Mouse (Mus musculus) retina, embryonic 14.5 days (tissue): Measurements from ENCODE around the gene Itpripl1.
"Not testable (repeated sequence)": the region's sequence is repeated elsewhere in the genome, so short reads cannot be mapped to it uniquely, and the experiment has no call there.

ENCODE experiments used
- DNase-seq: peaks from one replicate; pipeline ENCODE4 v3.0.0-alpha.2; 2015; ENCODE audit warnings: low spot score

Gene Itpripl1

DNA sequence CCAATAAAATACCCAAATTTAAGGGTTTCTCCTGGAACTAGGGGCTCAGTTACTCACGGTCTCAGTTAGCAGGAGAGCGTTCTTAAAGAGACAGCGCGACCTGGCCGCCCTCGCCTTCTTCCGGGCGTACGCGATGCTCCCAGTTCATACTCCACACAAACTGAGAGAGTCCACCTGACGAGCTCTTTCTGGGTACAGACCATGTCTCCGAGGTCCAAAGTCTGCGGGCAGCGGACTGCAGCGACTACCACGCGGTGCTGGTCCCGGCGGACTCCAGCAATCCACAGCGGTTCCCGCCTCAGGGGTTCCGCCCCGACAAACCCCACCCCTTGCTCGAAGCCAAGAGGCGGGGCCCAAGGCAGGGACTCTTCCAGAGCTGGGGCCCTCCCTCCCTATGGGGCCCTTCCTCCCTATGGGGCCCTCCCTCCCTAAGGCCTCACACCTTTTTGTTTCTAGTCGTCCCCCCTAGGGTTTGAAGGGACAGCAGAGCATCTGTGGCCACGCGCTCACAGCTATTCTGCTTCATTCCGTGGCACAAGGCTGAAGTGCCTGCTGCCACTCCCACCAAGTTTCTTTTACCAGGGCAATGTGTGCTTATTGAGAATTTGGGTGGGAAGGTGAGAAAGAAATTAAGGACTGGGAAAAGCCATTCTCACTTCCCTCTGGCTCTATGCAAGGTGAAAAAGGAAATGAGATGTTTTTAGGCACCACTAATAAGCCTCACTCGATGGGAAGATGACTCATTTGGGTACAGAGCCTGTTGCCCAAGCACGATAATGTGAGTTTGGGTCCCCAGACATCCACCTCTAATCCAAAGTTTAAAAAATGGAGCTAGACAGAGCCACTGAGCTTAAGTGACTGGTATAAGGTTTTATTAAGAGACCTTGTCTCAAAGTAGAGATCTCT, at the start of gene Itpripl1:
Gene Itpripl1, minus strand, starts transcription at position 285 of the 906 bp plus-strand sequence.
- DNase-seq: peak; percentile 70

DNA sequence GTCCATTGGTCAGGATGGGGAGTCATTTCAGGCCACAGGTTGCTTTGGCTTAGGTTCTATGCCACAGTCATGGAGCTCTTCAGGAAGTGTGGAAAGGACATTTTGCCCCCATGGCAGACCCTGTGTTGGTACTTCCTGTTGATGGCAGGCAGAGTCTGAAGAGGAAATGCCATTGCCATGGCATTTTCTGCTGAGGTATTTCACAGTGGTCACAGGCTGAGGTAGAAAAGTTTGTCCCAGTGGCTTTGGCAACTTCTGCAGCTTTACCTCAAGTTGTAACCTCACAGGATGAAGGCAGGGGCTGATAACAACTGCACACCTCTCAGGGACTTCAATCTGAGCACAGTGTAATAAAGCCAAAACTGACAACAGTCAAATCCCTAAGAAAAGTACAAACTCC, 46.3 kb upstream of the Itpripl1 start:
- DNase-seq: no peak

DNA sequence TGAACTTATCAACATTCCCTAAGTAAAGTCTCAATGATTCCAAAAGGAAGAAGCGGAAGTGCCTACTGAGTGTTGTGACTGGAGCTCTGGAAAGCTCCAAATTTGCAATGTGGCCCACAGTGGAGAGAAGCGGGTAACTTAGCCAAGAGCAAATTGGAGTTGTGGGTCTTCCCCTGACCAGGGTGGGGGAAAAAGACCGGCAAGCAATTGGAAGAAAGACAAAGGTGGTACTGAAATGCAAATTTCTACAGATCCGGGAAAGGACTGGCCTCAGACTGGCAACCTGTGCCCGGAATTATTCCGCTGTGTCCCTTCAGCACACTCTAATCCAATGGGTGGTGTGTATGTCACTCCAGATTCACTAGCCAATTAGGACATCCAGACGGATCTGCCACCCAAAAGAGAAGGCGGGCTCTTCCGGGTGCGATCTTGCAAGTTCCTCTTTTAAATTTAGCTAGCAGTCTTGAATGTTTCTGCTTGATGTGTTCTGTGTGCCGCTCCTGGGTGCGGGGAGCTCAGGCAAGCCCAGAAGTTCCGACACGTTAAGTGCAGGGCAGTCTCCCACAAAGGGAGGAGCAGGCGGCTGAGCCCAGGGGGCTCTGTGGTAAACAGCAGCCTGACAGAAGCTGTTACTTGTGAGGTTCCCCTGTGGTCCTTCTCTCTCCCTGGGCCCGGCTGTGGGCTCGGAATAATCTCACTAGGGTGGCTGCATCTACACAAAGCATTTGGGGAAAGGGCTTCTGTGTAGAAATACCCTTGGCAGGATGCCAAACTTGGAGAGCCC, 39.5 kb upstream of the Itpripl1 start:
- peak; percentile 88 for DNase-seq

DNA sequence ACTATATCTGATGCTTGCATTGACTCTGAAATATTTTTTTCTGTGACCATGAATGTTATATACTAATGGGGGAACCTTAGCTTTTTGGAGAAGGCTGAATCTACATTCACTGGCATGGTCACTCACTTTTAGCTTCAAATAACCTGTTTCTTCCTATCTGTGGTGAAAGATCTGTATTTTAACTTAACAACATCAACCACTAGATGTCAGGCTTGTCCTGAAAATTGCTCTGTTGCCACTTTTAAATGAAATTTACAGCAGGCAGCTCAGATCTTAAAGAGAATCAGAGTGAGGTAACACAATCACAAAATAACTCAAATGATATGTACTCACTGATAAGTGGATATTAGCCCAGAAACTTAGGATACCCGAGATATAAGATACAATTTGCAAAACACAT, 23.0 kb upstream of the Itpripl1 start:
- peak; percentile 81 for DNase-seq

DNA sequence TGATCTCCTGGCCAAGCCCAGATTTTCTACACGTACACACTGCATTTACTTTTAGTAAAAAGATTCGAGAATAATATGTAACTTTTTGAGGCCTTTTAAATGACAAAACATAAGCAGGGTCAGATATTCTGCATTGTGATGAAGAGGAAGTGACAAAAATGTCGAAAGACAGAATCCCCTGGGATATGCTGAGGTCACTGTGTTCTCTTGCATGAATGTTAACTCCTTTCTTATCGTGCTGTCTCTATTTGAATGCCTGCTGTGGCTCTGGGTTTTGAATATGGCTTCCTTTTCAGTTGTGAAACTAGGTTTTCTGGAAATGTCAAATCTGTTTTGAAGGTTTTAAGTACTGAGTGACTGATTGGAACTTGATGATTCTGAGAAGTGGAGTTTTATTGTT, 22.4 kb upstream of the Itpripl1 start:
- no peak for DNase-seq

DNA sequence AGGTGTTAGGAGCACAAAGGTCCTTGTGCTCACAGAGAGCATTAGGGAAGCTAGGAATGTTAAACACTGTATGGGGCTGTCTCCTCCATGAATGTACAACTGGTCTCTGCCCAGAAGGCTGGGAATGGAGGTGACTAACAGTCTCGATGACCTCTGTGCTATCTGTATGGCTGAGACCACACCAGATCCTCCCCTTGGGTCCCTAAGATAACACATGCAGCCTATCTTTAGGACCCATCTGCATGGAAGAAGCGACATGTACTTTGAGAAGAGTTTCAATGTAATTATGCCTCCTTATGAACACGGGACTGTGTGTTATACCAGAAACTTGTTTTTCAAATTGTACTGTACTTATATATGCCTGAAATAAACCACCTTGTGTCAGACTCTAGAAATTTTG, 2.5 kb upstream of the Itpripl1 start:
- no peak for DNase-seq

DNA sequence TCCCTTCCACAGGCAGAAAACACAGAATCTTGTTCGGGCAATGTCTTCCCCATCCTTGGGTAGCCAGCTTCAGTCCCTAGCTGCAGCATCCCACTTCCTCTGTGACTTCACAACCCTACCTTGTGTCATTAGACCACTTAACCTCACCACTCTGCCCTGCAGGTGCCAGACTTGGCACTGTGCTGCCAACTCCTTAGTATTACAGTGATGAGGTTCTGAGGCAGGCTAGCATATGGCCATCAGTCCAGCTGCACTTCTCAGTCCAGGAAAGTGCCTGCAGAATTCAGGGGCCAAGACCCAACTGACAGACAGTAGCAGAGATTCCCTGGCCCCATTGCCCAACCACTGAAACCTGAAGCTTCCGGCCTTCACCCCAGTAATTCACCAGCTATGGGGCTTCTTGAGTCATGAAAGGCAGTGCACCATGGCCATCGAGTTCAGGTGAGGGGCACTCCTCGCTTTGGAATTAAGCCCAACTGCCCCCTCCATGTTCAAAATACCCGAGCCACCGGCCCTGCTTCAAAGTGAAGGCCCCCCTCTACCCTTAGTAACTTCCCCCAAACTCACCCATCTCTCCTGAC, 575 bp downstream of the Itpripl1 start:
- DNase-seq: no peak

DNA sequence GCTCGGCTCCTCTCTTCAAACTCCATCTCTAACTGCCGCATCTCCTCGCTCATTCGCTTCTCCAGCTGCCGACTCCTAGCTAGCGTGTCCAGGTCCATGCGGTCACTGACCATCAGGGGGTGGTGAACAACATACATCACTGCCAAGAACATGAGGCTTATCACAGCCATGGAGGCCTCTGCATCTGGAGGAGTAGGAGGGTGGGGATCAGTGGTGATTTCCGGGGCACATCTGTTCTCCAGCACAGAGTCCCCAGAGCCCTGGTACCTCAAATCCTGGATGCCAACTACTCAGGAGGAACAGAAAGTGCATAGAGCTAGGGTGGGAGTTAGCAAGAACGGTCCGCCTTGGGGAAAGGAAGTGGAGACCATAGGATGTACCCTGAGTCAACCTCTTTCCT, 1.2 kb downstream of the Itpripl1 start:
- no peak for DNase-seq

DNA sequence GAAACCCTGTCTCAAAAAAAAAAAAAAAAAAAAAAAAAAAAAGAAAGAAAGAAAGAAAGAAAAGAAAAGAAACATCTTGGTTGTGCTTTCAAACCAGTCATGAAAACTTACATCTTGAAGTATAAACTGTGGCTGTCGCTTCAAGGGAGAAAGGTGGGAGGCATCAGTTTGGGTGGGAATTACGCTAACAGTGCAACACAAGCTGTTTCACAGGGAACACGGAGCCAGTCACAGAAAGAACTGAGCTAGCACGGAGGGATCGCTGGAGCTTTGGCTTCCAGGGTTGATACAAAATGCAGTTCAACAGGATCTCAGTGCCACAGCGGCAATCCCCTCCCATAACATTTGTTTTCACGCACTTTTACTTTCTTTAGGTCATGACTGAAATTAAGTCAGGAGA, 3.2 kb downstream of the Itpripl1 start:
- DNase-seq: no peak

DNA sequence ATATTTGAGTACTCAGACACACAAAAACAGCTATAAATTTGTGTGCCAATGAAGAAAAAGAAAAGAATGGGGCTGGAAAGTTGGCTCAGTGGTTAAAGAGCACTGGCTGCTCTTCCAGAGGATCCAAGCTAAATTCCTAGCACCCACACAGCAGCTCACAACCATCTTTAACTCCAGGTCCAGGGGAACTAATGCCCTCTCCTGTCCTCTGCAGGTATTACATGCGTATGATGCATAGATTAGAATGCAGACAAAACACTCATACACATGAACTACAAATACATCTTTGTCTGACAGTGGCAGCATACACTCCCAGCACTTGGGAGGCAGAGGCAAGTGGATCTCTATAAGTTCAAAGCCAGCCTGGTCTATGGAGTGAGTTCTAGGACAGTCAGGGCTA, 3.6 kb downstream of the Itpripl1 start:
- no peak for DNase-seq

DNA sequence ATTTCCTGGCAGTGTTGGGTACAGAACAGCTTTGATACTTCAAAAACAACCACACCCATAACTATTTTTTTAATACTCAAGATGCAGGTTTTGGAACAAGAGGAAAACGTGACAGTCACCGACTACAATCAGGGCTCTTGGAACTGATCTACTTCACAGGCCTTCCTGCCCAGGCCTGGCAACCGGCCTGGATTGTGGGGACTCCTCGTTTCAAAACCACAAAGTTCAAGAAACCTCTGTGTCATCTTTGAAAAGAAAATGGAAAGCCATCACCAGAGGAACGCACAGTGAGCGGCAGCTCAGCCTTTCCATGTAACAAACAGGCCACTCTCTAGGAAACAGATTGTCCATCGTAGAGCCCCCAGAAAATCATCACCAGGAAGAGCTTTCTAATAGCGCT, 4.1 kb downstream of the Itpripl1 start:
- DNase-seq: no peak

DNA sequence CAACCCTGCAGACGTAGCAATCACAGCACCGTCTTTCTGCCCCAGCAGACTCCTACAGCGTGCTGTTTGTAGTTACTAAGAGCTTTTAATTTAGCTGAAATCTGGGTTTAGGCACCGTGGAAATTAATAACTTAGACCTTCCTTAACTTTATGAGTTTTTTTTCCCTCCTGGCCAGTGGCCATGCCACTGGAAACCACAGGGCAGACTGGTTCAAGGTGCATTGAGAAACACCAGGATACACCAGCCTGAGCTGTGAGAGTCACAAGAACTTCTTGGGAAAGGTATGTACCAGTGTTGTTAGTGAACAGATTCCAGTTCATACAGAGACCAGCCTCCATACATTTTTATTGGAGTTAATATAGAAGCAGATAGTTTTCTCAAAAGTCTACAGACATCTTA, 4.8 kb downstream of the Itpripl1 start:
- no peak for DNase-seq

DNA sequence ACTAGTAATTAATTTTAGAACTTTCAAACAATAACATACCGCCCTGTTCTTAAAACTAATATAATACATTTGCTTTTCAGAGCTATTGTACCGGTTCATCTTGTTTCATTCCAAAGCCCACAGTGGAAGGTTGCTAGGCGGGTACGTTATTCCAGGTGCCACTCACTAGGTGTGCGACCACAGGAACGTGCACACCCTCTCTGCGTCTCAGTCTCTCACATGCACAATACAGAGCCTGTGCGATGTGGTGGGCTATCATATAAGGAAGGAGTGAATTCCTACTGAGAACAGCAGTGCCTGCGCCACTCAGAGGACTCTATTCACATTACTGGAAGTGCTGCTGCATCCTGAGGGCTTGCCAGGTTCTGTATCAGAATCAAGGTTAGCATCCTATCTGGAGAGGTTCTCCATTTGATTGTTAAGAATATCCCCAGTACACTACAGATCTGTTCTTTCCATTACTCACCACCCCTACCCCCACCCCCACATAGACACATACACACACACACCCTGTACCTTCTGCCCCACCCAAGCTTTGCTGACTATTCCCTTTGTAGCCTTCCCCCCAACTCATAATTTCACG, 5.3 kb downstream of the Itpripl1 start:
- no peak for DNase-seq

DNA sequence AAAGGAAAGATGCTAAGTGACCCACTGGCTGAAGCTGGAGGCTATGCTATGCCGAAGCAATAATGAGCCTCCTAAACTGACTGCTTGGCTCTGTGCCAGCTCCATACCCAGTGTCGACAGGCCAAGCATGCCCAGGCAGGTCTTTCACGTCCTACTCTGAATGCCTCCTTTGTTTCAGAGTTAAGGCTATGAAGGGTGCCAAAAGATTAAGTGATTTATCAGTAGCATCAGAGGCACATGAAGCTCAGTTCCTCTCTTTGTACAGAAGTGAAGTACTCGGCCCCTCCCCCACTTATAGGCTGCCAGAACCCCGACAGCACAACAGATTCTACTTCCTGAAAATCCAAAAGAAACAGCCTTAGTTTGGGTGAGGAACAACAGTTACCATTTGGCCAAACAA, 6.3 kb downstream of the Itpripl1 start:
- DNase-seq: peak; percentile 65

DNA sequence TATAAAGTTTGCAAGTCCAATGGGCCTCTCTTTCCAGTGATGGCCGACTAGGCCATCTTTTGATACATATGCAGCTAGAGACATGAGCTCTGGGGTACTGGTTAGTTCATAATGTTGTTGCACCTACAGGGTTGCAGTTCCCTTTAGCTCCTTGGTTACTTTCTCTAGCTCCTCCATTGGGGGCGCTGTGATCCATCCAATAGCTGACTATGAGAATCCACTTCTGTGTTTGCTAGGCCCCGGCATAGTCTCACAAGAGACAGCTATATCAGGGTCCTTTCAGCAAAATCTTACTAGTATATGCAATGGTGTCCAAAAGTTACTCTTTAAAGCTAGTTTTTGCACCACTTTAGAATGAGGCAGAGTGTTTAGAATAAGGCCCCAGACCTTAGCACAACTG, 8.0 kb downstream of the Itpripl1 start:
- DNase-seq: not testable (repeated sequence)

DNA sequence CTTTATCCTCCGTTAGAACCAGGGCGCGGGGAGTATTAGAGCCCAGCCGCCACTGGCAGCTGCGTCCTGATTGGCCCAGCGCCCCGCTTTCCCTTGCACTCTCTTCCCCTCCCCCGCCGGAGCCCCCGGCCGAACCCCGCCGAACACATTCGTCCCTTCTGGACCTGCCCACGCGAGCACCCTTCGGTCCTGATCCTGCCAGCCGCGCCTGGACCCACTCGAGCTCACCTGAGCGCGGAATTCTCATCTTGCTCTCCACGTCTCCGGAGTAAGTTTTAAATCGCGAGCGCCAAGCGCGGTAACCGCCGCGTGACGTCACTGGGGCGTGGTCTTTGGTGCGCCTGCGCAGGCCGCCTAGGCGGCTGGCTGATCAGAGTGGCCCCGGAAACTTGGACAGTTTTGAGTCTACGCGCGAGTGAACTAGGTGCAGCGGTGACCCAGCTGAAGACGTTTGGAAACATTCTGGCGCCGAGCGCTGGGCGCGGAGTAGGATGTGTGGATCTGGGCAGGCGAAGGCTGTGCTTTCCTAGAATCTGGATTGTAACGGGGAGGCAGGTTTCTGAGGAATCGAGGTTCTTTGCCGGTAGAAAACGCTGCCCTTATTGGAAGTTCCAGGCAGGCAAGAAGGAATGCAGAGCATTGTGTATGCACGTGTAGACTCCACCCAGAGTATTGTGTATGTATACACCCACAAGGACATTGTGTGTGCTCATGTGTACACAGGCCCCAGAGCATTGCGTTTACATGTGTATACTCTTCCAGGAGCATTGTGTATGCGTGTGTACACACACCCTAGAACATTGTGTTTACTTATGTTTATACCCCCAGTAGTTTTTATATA, 9.4 kb downstream of the Itpripl1 start, which contains the start of gene Ncaph:
Gene Ncaph, minus strand, starts transcription at position 334 of the 841 bp plus-strand sequence.
- peak; percentile 96 for DNase-seq

DNA sequence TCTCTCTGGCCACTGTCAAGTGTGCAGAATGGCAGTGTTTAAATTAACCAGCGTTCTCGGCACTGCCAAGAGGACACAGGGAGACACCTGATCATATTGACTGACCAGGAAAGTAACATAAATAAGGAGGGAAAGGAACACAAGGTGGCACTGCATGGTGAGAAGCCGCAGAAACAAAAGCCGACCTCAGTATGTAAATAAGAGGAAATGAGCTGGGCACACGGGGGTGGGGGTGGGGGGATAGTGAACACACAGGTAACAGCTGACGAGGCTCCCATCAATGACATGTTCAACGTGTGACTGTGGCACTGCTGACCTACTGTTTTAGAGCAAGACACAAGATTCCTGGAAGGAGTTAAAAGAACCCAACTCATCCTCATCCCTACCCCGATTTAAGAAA, 11.9 kb downstream of the Itpripl1 start:
- DNase-seq: no peak

DNA sequence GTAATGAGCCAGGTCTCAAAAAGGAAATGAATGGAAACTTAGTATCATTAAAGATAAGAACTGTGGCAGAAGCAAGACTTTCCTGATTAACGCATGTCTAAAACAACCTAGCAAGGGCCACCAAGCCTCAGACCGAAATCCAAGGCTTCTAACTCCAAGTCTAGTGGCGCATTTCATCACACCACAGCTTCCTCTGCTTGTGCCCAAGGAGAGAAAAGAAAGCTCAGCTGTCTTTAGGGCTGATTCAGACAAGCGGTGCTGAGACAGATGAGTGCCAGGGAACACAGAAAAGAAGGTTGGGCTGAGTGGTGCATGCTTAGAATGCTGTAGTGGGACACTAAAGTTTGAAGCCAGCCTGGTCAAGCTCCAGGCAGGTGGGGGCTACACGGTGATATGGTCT, 14.3 kb downstream of the Itpripl1 start:
- no peak for DNase-seq

DNA sequence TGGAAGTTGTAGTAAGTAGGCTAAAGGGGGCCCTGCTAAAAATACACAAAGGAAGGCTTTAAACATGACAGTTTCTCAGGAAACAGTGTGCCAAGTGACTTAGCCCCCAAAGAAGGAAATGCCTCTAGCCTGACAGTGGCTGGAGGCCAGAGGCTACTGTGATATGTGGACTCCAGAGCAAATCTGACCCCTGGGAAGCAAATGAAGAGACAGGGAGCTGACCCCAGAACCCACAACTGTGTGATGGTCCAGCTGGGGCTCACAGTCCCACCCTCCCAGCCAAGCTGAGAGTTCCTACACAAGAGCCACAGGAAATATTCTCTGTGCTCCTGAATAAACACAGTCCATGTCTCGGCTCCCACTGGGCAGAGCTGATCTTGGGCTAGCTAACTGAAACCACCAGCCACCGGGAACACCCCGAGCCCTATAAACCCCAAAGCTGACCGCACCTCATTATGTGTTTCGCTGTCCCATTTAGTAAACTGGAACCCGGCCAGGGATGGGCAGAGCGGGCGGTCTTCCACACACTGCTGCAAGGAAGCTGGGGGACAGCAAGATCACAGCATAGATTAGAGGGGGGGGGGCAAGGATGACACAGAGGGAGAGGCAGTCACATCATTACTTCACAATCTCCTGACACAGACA, 21.5 kb downstream of the Itpripl1 start:
- no peak for DNase-seq

DNA sequence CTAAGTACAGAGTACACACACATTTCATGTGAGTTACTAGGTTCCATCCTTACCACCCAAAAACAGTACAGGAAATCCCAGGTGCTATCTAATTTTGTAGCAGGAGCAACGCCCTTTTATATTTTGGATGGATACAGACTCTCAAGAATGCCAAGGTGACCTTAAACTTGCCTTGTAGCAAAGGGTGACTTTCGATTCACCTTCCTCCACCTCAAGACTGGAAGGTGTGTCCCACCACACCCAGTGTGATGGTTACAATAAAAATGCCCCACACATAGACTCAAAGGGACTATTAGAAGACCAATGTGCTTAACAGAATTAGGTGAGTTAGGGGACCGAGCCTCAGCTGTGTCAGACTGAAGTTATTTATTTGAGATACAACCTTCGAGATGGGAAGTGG, 34.3 kb downstream of the Itpripl1 start:
- DNase-seq: no peak

DNA sequence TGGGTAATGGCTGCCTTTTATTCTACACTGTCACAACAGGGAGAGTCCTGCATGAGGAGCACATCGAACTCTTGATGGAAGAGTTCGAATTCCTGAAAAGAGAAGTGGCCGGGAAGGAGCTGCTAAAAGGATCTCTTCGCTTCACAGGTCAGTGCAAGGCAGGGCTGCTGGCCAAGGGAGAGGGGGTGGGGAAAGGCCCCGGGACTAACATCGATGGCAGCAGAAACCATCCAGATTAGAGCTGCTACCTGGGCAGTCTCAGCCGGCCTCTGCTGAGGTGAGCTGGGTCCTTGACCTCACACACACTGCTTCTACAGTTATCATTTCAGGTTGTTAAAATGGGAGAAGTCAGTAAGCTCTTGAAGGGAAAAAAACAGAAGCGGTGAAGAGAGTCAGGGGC, 51.2 kb downstream of the Itpripl1 start:
- DNase-seq: no peak
